Mouse (Mus musculus) adipose tissue, adult 10 weeks (tissue): ENCODE results near the gene Adsl. TPM values are rescaled to one million over a fixed set of nuclear protein-coding genes. Genes with fewer than 3 reads are reported as not detected.

Experiments used
- polyA plus RNA-seq: library from polyadenylated mRNA; stranded (reverse); fragments of 350-450 nt; fragmentation: Illumina TruSeq; extraction: RNeasy Lipid Tissue Mini Kit (QIAGEN cat#74804); gene quantifications from one replicate; pipeline ENCODE4 v1.2.3, GENCODE M21; 2014; ENCODE audit warnings: low read depth, low replicate concordance

Gene Adsl
- 33.2 TPM for polyA plus RNA-seq

GRCm38 (mm10) chr15:80948145-80949135 lies at the start of gene Adsl:
TSS of gene Adsl (plus strand) at chr15:80948490.

GRCm38 (mm10) chr15:80977620-80978334 lies 29.5 kb downstream of the Adsl start, which contains the start of gene Sgsm3:
TSS of gene Sgsm3 (plus strand) at chr15:80977765.

Other genes starting within 250 kb of the Adsl start
- 8.0 TPM for gene Tnrc6b, start 237.2 kb upstream of the Adsl start, polyA plus RNA-seq
- 19.2 TPM for gene Sgsm3, start 29.3 kb downstream of the Adsl start, polyA plus RNA-seq
- 13.0 TPM for gene Mrtfa, start 242.3 kb downstream of the Adsl start, polyA plus RNA-seq